Comparison of ENCODE assay signal across 14 mouse cellular contexts in the genomic region with DNA sequence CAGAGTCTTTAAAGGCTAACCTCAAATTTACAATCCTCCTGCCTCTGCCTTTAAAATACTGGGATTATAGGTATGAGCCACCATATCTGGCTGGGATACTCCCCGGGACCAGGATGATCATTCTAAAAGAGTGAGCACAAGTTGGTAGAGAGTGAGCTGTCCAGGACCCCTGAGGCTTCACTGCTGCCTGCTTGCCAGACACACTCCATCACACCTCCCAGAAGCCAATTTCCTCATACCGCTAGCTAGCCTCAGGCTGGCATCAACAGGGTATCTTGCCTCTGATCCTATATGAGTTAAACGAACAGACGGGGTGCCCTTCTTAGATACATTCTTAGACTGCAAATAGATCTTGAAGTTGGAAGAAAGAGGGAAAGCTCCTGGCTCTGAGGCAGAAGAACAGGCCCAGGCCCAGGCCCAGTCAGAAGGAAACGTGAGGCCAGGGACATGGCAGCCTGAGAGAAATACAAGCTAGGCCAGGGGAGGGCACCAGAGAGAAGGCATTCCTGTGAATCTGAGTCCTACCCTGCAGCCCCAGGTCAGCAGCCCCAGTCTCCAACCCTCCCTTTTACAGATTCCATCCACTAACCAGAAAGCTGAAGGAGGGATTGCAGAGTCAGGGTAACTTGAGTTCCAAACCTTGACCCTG. TPM values are rescaled to one million over a fixed set of nuclear protein-coding genes. Genes with fewer than 3 reads are reported as not detected.
DNase-seq lines count a peak whose midpoint lies in the region; ATAC-seq and TF ChIP-seq lines count a peak whose summit lies in the region.
"Had no signal": no experiment of that assay in that cellular context is flagged by ENCODE, and none has a peak within 500 bp of the region (broad histone marks: within the 10 kb centered on the region; RNA-seq: fewer than 3 reads in every experiment).

No protein-coding gene starts in this region.

- H3K4me2 ChIP-seq in forebrain, postnatal 0 days (ENCODE audit: low read depth), result no peak overlapping the region
- no peak overlapping the region for H3K4me2 ChIP-seq in forebrain, embryonic 15.5 days (replicated peaks)
- H3K4me2 ChIP-seq in kidney, embryonic 14.5 days (replicated peaks; ENCODE audit: low read depth, low read length), result no peak overlapping the region
- H3K4me2 ChIP-seq: forebrain, embryonic 12.5 days; limb, embryonic 12.5 days; lung, embryonic 14.5 days; midbrain, embryonic 13.5 days; neural tube, embryonic 13.5 days had no signal

- no peak overlapping the region for H3K27ac ChIP-seq in forebrain, postnatal 0 days (ENCODE audit: low read depth, low read length)
- H3K27ac ChIP-seq in forebrain, embryonic 15.5 days (replicated peaks), result no peak overlapping the region
- H3K27ac ChIP-seq in kidney, embryonic 14.5 days (ENCODE audit: low read depth, low read length), result no peak overlapping the region
- H3K27ac ChIP-seq: forebrain, embryonic 12.5 days; limb, embryonic 12.5 days; midbrain, embryonic 13.5 days; neural tube, embryonic 13.5 days had no signal

- TF ChIP-seq CTCF in forebrain, postnatal 0 days (IDR thresholded peaks at IDR 0.05; ENCODE audit: low read depth), result peak; percentile 34

- ATAC-seq in forebrain, postnatal 0 days, result peak; percentile 76
- no peak for ATAC-seq in forebrain, embryonic 15.5 days (replicated peaks)
- no peak for ATAC-seq in kidney, embryonic 14.5 days (ENCODE audit: low FRiP score, low TSS enrichment)
- ATAC-seq: midbrain, embryonic 13.5 days had no signal

- DNase-seq in forebrain, postnatal 0 days, result peak; percentile 49
- peak; percentile 20 for DNase-seq in right cerebral cortex, postnatal 4 days
- DNase-seq in right cerebral cortex, adult 2 months (ENCODE audit: low spot score in 2 of 2), result no peak
- DNase-seq in cerebellum, adult 8-10 months, result peak; percentile 33
- no peak for DNase-seq in urinary bladder, adult 18-20 months (ENCODE audit: low spot score in 2 of 2)
- no peak for DNase-seq in kidney, postnatal 14 days
- DNase-seq: gastrocnemius, postnatal 25 days; lung, embryonic 14.5 days had no signal

- H3K4me3 ChIP-seq in forebrain, postnatal 0 days (ENCODE audit: low read depth, low read length), result no peak overlapping the region
- no peak overlapping the region for H3K4me3 ChIP-seq in forebrain, embryonic 15.5 days
- H3K4me3 ChIP-seq in kidney, embryonic 14.5 days (ENCODE audit: low read length), result no peak overlapping the region
- H3K4me3 ChIP-seq: forebrain, embryonic 12.5 days; limb, embryonic 12.5 days; midbrain, embryonic 13.5 days; neural tube, embryonic 13.5 days had no signal

- no peaks in the 10 kb centered on the region for H3K27me3 ChIP-seq in forebrain, postnatal 0 days (ENCODE audit: insufficient read depth, low read length)
- H3K27me3 ChIP-seq in forebrain, embryonic 15.5 days, result no peaks in the 10 kb centered on the region
- H3K27me3 ChIP-seq in kidney, embryonic 14.5 days (ENCODE audit: control insufficient read depth, insufficient read depth, low read length), result no peaks in the 10 kb centered on the region
- H3K27me3 ChIP-seq: forebrain, embryonic 12.5 days; limb, embryonic 12.5 days; midbrain, embryonic 13.5 days; neural tube, embryonic 13.5 days had no signal

- no peaks in the 10 kb centered on the region for H3K9me3 ChIP-seq in forebrain, postnatal 0 days (ENCODE audit: low read length)
- H3K9me3 ChIP-seq in forebrain, embryonic 15.5 days, result no peaks in the 10 kb centered on the region
- H3K9me3 ChIP-seq in kidney, embryonic 14.5 days (ENCODE audit: control insufficient read depth, low read length), result no peaks in the 10 kb centered on the region
- H3K9me3 ChIP-seq: forebrain, embryonic 12.5 days; limb, embryonic 12.5 days; midbrain, embryonic 13.5 days; neural tube, embryonic 13.5 days had no signal

- no peak overlapping the region for H3K9ac ChIP-seq in forebrain, postnatal 0 days
- H3K9ac ChIP-seq in forebrain, embryonic 15.5 days (replicated peaks), result no peak overlapping the region
- no peak overlapping the region for H3K9ac ChIP-seq in kidney, embryonic 14.5 days (ENCODE audit: low read depth, low read length)
- H3K9ac ChIP-seq: forebrain, embryonic 12.5 days; limb, embryonic 12.5 days; lung, embryonic 14.5 days; midbrain, embryonic 13.5 days; neural tube, embryonic 13.5 days had no signal

- H3K36me3 ChIP-seq in forebrain, postnatal 0 days (ENCODE audit: insufficient read depth), result no peaks in the 10 kb centered on the region
- H3K36me3 ChIP-seq in forebrain, embryonic 15.5 days, result no peaks in the 10 kb centered on the region
- no peaks in the 10 kb centered on the region for H3K36me3 ChIP-seq in kidney, embryonic 14.5 days (ENCODE audit: control insufficient read depth, insufficient read depth, low read length)
- H3K36me3 ChIP-seq: forebrain, embryonic 12.5 days; limb, embryonic 12.5 days; midbrain, embryonic 13.5 days; neural tube, embryonic 13.5 days had no signal

- no peaks in the 10 kb centered on the region for H3K4me1 ChIP-seq in forebrain, postnatal 0 days (ENCODE audit: insufficient read depth)
- H3K4me1 ChIP-seq in forebrain, embryonic 15.5 days, result no peaks in the 10 kb centered on the region
- H3K4me1 ChIP-seq in kidney, embryonic 14.5 days (ENCODE audit: control insufficient read depth, insufficient read depth, low read length), result no peaks in the 10 kb centered on the region
- H3K4me1 ChIP-seq: forebrain, embryonic 12.5 days; limb, embryonic 12.5 days; midbrain, embryonic 13.5 days; neural tube, embryonic 13.5 days had no signal

- 68% methylated on average over 5 of the region's 5 CpGs for WGBS in forebrain, postnatal 0 days
- WGBS in forebrain, embryonic 15.5 days, result 72% methylated on average over 5 of the region's 5 CpGs
- WGBS in kidney, embryonic 14.5 days, result 77% methylated on average over 5 of the region's 5 CpGs

RNA-seq across cellular contexts. Expression of a gene that starts 31.9 kb away (rescaled TPM):
- total RNA-seq in forebrain, postnatal 0 days (2014; rRNA removed), result 45.4 and 52.2 TPM in 2 replicates
- polyA plus RNA-seq in forebrain, postnatal 0 days (2015; fragmentation: Nextera tagmentation; extraction: Ambion mirVana), result 32.8 and 38.9 TPM in 2 replicates
- polyA plus RNA-seq in forebrain, embryonic 15.5 days (2015; fragmentation: Nextera tagmentation; extraction: Ambion mirVana), result 19.4 and 23.0 TPM in 2 replicates
- 2.2 and 3.0 TPM in 2 replicates for polyA plus RNA-seq in kidney, embryonic 14.5 days (2014; fragmentation: Nextera tagmentation; extraction: Ambion mirVana)

RNA-seq across cellular contexts. Expression of a gene that starts 43.6 kb away (rescaled TPM):
- total RNA-seq in forebrain, postnatal 0 days (2014; rRNA removed), result 94.6 and 100 TPM in 2 replicates
- polyA plus RNA-seq in forebrain, postnatal 0 days (2015; fragmentation: Nextera tagmentation; extraction: Ambion mirVana), result 171 and 183 TPM in 2 replicates
- 139 and 143 TPM in 2 replicates for polyA plus RNA-seq in forebrain, embryonic 15.5 days (2015; fragmentation: Nextera tagmentation; extraction: Ambion mirVana)
- 132 and 145 TPM in 2 replicates for polyA plus RNA-seq in kidney, embryonic 14.5 days (2014; fragmentation: Nextera tagmentation; extraction: Ambion mirVana)

Comparison
In these comparisons a context has a peak if more than half of its experiments do, and no peak if none do; other contexts are left out.
1. DNase-seq: peak in forebrain, postnatal 0 days (single experiment), right cerebral cortex, postnatal 4 days (single experiment) and cerebellum, adult 8-10 months (single experiment); none in right cerebral cortex, adult 2 months (0 of 2), urinary bladder, adult 18-20 months (0 of 2) and kidney, postnatal 14 days (single experiment).